Mouse (Mus musculus): Measurements from ENCODE around the gene Prkar2a. TPM values are rescaled to one million over a fixed set of nuclear protein-coding genes. Genes with fewer than 3 reads are reported as not detected.

Prkar2a gene
- polyA plus RNA-seq, 1 experiment from 2014 or later, result 54.1 TPM

- Histone ChIP-seq H3K9ac (ENCODE audit: low read length) (no peak overlapping the region), H3K4me1 (replicated peaks; ENCODE audit: control insufficient read depth, insufficient read depth, low read length) (peaks cover 6% of the 10 kb centered on the region; the same call in 1 of the 2 replicates), H3K4me2 (ENCODE audit: low read depth, low read length, severe bottlenecking) (no peak overlapping the region), H3K9me3 (ENCODE audit: control insufficient read depth, low read length) (no peaks in the 10 kb centered on the region), H3K4me3 (ENCODE audit: low read depth, low read length) (no peak overlapping the region), H3K27me3 (ENCODE audit: control insufficient read depth, insufficient read depth, low read length) (no peaks in the 10 kb centered on the region), H3K27ac (ENCODE audit: low read depth, low read length) (no peak overlapping the region), H3K36me3 (ENCODE audit: control insufficient read depth, insufficient read depth, low read length) (peaks cover 4% of the 10 kb centered on the region; the same call in 1 of the 2 replicates)
- 90% methylated on average over 5 of the region's 5 CpGs for WGBS
- ATAC-seq (replicated peaks; ENCODE audit: low FRiP score) (no peak), DNase-seq (ENCODE audit: low spot score) (no peak)
Observed at GRCm38 (mm10) chr9:108798508-108799075, 109.5 kb downstream of the Prkar2a start.

- H3K4me2 ChIP-seq (ENCODE audit: low read depth, low read length, severe bottlenecking), result no peak overlapping the region
- no peak overlapping the region for H3K4me3 ChIP-seq (ENCODE audit: low read depth, low read length)
- H3K36me3 ChIP-seq (ENCODE audit: control insufficient read depth, insufficient read depth, low read length), result peaks cover 10% of the 10 kb centered on the region; the same call in 1 of the 2 replicates
- DNase-seq (ENCODE audit: low spot score), result no peak
- no peak for ATAC-seq (replicated peaks; ENCODE audit: low FRiP score)
- no peak overlapping the region for H3K27ac ChIP-seq (ENCODE audit: low read depth, low read length)
- no peak overlapping the region for H3K9ac ChIP-seq (ENCODE audit: low read length)
- peaks cover 6% of the 10 kb centered on the region; the same call in 1 of the 2 replicates for H3K4me1 ChIP-seq (replicated peaks; ENCODE audit: control insufficient read depth, insufficient read depth, low read length)
- 90% methylated on average over 3 of the region's 3 CpGs for WGBS
- no peaks in the 10 kb centered on the region for H3K9me3 ChIP-seq (ENCODE audit: control insufficient read depth, low read length)
- H3K27me3 ChIP-seq (ENCODE audit: control insufficient read depth, insufficient read depth, low read length), result no peaks in the 10 kb centered on the region
Observed at GRCm38 (mm10) chr9:108799564-108799963, 110.5 kb downstream of the Prkar2a start.

Small RNAs within 50 kb of the gene (microRNA-seq; reads per million reads assigned to microRNA genes)
- gene Gm26298 (ENCODE audit: insufficient number of aligned reads), result not detected

Other genes starting within 250 kb of the Prkar2a start
- 42.5 and 45.2 TPM in 2 replicates for gene Ccdc71, start 228.8 kb upstream of the Prkar2a start, polyA plus RNA-seq (2014; fragmentation: Nextera tagmentation; extraction: Ambion mirVana)
- 49.5 and 53.9 TPM in 2 replicates for gene Klhdc8b, start 227.7 kb upstream of the Prkar2a start, polyA plus RNA-seq (2014; fragmentation: Nextera tagmentation; extraction: Ambion mirVana)
- 31.8 and 40.9 TPM in 2 replicates for gene Lamb2, start 209.6 kb upstream of the Prkar2a start, polyA plus RNA-seq (2014; fragmentation: Nextera tagmentation; extraction: Ambion mirVana)
- gene Usp19, start 198.7 kb upstream of the Prkar2a start, polyA plus RNA-seq (2014; fragmentation: Nextera tagmentation; extraction: Ambion mirVana), result 84.0 and 90.0 TPM in 2 replicates
- 107 and 116 TPM in 2 replicates for gene Qars, start 181.6 kb upstream of the Prkar2a start, polyA plus RNA-seq (2014; fragmentation: Nextera tagmentation; extraction: Ambion mirVana)
- gene Qrich1, start 172.5 kb upstream of the Prkar2a start, polyA plus RNA-seq (2014; fragmentation: Nextera tagmentation; extraction: Ambion mirVana), result 174 and 183 TPM in 2 replicates
- gene Impdh2, start 129.0 kb upstream of the Prkar2a start, polyA plus RNA-seq (2014; fragmentation: Nextera tagmentation; extraction: Ambion mirVana), result 197 and 199 TPM in 2 replicates
- 50.1 and 53.2 TPM in 2 replicates for gene Ndufaf3, start 121.9 kb upstream of the Prkar2a start, polyA plus RNA-seq (2014; fragmentation: Nextera tagmentation; extraction: Ambion mirVana)
- 176 and 195 TPM in 2 replicates for gene Dalrd3, start 119.4 kb upstream of the Prkar2a start, polyA plus RNA-seq (2014; fragmentation: Nextera tagmentation; extraction: Ambion mirVana)
- 196 TPM in 2 replicates for gene Wdr6, start 110.6 kb upstream of the Prkar2a start, polyA plus RNA-seq (2014; fragmentation: Nextera tagmentation; extraction: Ambion mirVana)
- 11.9 and 12.6 TPM in 2 replicates for gene P4htm, start 91.6 kb upstream of the Prkar2a start, polyA plus RNA-seq (2014; fragmentation: Nextera tagmentation; extraction: Ambion mirVana)
- 61.1 and 62.1 TPM in 2 replicates for gene Arih2, start 39.9 kb upstream of the Prkar2a start, polyA plus RNA-seq (2014; fragmentation: Nextera tagmentation; extraction: Ambion mirVana)
- 22.6 and 26.0 TPM in 2 replicates for gene Slc25a20, start 27.2 kb upstream of the Prkar2a start, polyA plus RNA-seq (2014; fragmentation: Nextera tagmentation; extraction: Ambion mirVana)
- gene Ip6k2, start 94.5 kb downstream of the Prkar2a start, polyA plus RNA-seq (2014; fragmentation: Nextera tagmentation; extraction: Ambion mirVana), result 96.6 and 108 TPM in 2 replicates
- 14.4 and 22.0 TPM in 2 replicates for gene Nckipsd, start 119.1 kb downstream of the Prkar2a start, polyA plus RNA-seq (2014; fragmentation: Nextera tagmentation; extraction: Ambion mirVana)
- gene Celsr3, start 137.0 kb downstream of the Prkar2a start, polyA plus RNA-seq (2014; fragmentation: Nextera tagmentation; extraction: Ambion mirVana), result 6.9 and 9.4 TPM in 2 replicates
- gene Slc26a6, start 164.0 kb downstream of the Prkar2a start, polyA plus RNA-seq (2014; fragmentation: Nextera tagmentation; extraction: Ambion mirVana), result 12.6 and 12.7 TPM in 2 replicates
- not detected in 2 replicates for gene Tmem89, start 225.3 kb downstream of the Prkar2a start, polyA plus RNA-seq (2014; fragmentation: Nextera tagmentation; extraction: Ambion mirVana)
- gene Uqcrc1, start 247.3 kb downstream of the Prkar2a start, polyA plus RNA-seq (2014; fragmentation: Nextera tagmentation; extraction: Ambion mirVana), result 395 and 436 TPM in 2 replicates